Mouse (Mus musculus) embryonic stem cell, embryonic (primary cell): ENCODE results near the gene Ifitm10.
"Not testable (repeated sequence)": the region's sequence is repeated elsewhere in the genome, so short reads cannot be mapped to it uniquely, and the experiment has no call there.

Experiments used
- CTCF ChIA-PET, 4 experiments: fragments of 300-600 bp in 2 of 4; fragments of 350-600 bp in 2 of 4; sonication (Branson Sonifier 250); formaldehyde crosslinking; loops; one replicate each; lab custom pipeline; 2022; ENCODE audit warnings: inconsistent platforms in 2 of 4; lab: Charles Lee
- POLR2A ChIA-PET, 4 experiments: fragments of 300-600 bp in 2 of 4; fragments of 350-600 bp in 2 of 4; sonication (Branson Sonifier 250); formaldehyde crosslinking; loops; one replicate each; lab custom pipeline; 2022; ENCODE audit warnings: antibody characterized with exemption in 4 of 4, inconsistent platforms in 1 of 4; lab: Charles Lee

Ifitm10 gene

GRCm38 (mm10) chr7:142354661-142355233 lies 18.8 kb downstream of the Ifitm10 start:
- ChIA-PET CTCF (interaction anchor here in 3 of 4 experiments (0.6 to 1.3 kb wide), 4 partner anchors 20 to 303 kb away, joined by 4 to 21 read pairs (median 8); no protein-coding TSS in a partner anchor), POLR2A (interaction anchor here in 2 of 4 experiments (0.9 to 3.9 kb wide), 9 partner anchors 15 to 81 kb away, joined by 3 to 28 read pairs (median 3); partner anchors contain the start of gene Ctsd (in 2 of the 2))

- ChIA-PET POLR2A (interaction anchor here in 2 of 4 experiments (0.9 to 3.9 kb wide), 6 partner anchors 14 to 36 kb away, joined by 3 to 28 read pairs (median 4); partner anchors contain the start of gene Ctsd (in 2 of the 2)), CTCF (interaction anchor here in 2 of 4 experiments (1.3 to 1.4 kb wide), 2 partner anchors 19 kb away, joined by 3 to 4 read pairs; no protein-coding TSS in a partner anchor)
These were observed 19.7 kb downstream of the Ifitm10 start for GRCm38 (mm10) chr7:142353854-142354253.

- ChIA-PET CTCF (interaction anchor here in 2 of 4 experiments (0.8 to 1.3 kb wide), 3 partner anchors 17 to 260 kb away, joined by 3 to 4 read pairs (median 3); no protein-coding TSS in a partner anchor), POLR2A (interaction anchor here in 2 of 4 experiments (0.9 to 2.4 kb wide), 6 partner anchors 33 to 213 kb away, joined by 3 to 12 read pairs (median 3); partner anchors contain the start of gene Ctsd (in 1 of the 2))
These were observed 22.0 kb downstream of the Ifitm10 start for GRCm38 (mm10) chr7:142351569-142351968.

DNA sequence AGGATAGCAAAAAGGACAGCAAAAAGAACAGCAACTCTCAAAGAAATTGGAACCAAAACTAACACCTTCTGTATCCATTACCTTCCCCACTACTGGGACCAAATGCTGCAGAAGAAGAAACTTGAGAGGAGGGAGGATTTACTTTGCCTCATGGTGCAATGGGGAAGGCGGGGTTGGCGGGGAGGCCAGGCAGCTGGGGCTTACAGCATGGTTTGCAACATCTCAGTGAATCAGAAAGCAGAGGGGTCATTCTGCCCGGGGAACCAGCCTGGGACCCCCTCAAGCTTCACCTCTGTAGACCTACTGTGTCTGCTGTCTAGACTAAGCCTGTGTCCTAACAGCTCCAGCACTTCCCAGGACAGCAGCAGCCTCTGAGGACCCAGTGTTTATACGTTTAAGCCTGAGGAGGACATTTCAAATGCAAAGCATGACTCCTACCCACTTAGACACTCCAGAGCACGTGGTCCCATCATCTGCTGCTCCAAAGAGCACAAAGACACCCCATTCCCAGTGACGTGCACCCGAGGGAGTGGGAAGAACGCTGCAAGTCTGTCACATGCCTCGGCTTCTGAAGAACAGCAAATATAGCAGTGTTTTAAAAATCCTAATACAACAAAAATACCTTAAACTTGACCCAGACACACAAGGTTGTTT lies 24.1 kb downstream of the Ifitm10 start:
- POLR2A ChIA-PET = interaction anchor here in 3 of 4 experiments (0.7 to 2.4 kb wide), 11 partner anchors 9 to 51 kb away, joined by 3 to 13 read pairs (median 4); partner anchors contain the start of genes Ctsd (in 2 of the 3), Gm49369 (in 1 of the 3) and Ifitm10 (in 1 of the 3)
- CTCF ChIA-PET = interaction anchor here (0.6 to 2.8 kb wide), 7 partner anchors 15 to 262 kb away, joined by 3 to 15 read pairs (median 4); no protein-coding TSS in a partner anchor

GRCm38 (mm10) chr7:142347542-142347941 lies 26.0 kb downstream of the Ifitm10 start:
- ChIA-PET CTCF (interaction anchor here in 3 of 4 experiments (0.7 to 2.8 kb wide), 4 partner anchors 13 to 53 kb away, joined by 5 to 15 read pairs (median 6); no protein-coding TSS in a partner anchor), POLR2A (interaction anchor here in 2 of 4 experiments (1.0 to 2.3 kb wide), 9 partner anchors 11 to 57 kb away, joined by 3 to 13 read pairs (median 4); partner anchors contain the start of gene Ctsd (in 1 of the 2))

- ChIA-PET POLR2A (interaction anchor here in 1 of 4 experiments (0.7 to 1.1 kb wide), 2 partner anchors 44 to 58 kb away, joined by 3 read pairs; no protein-coding TSS in a partner anchor), CTCF (interaction anchor here in 2 of 4 experiments (0.6 to 1.3 kb wide), 2 partner anchors 21 to 86 kb away, joined by 6 to 10 read pairs; no protein-coding TSS in a partner anchor)
These were observed 31.3 kb downstream of the Ifitm10 start for GRCm38 (mm10) chr7:142342247-142342640.

GRCm38 (mm10) chr7:142341564-142342246 lies 31.8 kb downstream of the Ifitm10 start:
- ChIA-PET POLR2A (interaction anchor here in 2 of 4 experiments (0.6 to 1.1 kb wide), 4 partner anchors 43 to 86 kb away, joined by 3 read pairs; no protein-coding TSS in a partner anchor), CTCF (interaction anchor here in 2 of 4 experiments (0.9 to 1.0 kb wide), 2 partner anchors 63 to 99 kb away, joined by 3 to 4 read pairs; no protein-coding TSS in a partner anchor)

GRCm38 (mm10) chr7:142340269-142340970 lies 33.1 kb downstream of the Ifitm10 start:
- ChIA-PET CTCF (interaction anchor here in 3 of 4 experiments (0.6 to 1.0 kb wide), 3 partner anchors 64 to 143 kb away, joined by 3 to 6 read pairs (median 4); no protein-coding TSS in a partner anchor), POLR2A (interaction anchor here in 2 of 4 experiments (0.5 to 1.8 kb wide), 4 partner anchors 9 to 271 kb away, joined by 3 to 4 read pairs (median 3); no protein-coding TSS in a partner anchor)

- CTCF ChIA-PET = interaction anchor here (0.7 to 2.0 kb wide), 43 partner anchors 10 to 380 kb away, joined by 3 to 58 read pairs (median 7); partner anchors contain the start of gene Tnni2 (in 1 of the 4)
- POLR2A ChIA-PET = interaction anchor here in 3 of 4 experiments (0.7 to 2.5 kb wide), 9 partner anchors 11 to 245 kb away, joined by 3 to 9 read pairs (median 3); partner anchors contain the start of gene Ctsd (in 1 of the 3)
These were observed 38.4 kb downstream of the Ifitm10 start for GRCm38 (mm10) chr7:142335151-142335550.

GRCm38 (mm10) chr7:142334246-142334645 lies 39.3 kb downstream of the Ifitm10 start:
- ChIA-PET POLR2A (interaction anchor here (0.6 to 2.5 kb wide), 19 partner anchors 11 to 248 kb away, joined by 3 to 10 read pairs (median 3); no protein-coding TSS in a partner anchor), CTCF (interaction anchor here (0.5 to 2.0 kb wide), 130 partner anchors 9 to 943 kb away, joined by 3 to 58 read pairs (median 4); partner anchors contain the start of genes Ctsd (in 2 of the 4), Syt8 (in 1 of the 4) and Tnni2 (in 1 of the 4))

DNA sequence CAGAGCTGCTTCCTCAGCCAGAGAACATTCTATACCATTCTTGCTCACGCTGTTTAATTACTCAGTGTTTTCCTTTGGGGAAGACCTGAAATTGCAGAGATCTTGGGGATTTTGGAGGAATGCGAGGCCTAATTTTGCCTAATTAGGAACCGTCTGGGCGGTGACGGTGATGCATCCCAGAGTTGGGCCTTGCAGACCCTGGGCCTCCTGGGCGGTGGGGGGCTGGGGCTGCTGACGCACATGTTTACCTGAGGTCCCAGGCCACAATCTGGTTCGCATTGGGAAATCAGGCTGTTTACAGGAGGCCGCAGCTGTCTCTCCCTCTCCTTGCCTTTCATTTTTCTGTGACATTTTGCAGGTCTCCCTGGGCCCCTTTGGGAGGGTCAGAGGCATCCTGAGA lies 40.8 kb downstream of the Ifitm10 start:
- POLR2A ChIA-PET = not testable (repeated sequence)
- CTCF ChIA-PET = interaction anchor here in 1 of 4 experiments (1.3 kb wide), 1 partner anchor 48 kb away, joined by 3 read pairs; no protein-coding TSS in a partner anchor

DNA sequence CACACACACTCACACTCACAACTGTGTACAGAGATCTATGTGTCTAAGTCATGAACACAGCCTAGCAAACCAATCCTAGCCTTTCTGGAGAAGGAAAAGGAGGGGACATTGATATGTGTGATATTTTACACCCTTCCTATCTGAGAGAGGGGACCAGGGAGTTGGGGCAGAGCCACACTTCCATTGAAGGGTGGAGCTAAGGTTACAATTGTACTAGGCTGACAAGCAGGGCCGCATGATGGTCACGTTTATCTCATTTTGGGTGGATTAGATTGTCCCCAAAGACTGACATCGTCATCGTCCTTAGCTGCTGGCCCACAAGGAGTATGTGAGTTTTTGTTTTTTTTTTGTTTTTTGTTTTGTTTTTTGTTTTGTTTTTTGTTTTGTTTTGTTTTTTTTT lies 42.3 kb downstream of the Ifitm10 start:
- POLR2A ChIA-PET = interaction anchor here in 1 of 4 experiments (0.5 to 0.6 kb wide), 2 partner anchors 60 to 337 kb away, joined by 4 read pairs; no protein-coding TSS in a partner anchor
- CTCF ChIA-PET = interaction anchor here in 1 of 4 experiments (1.1 kb wide), 2 partner anchors 109 to 1010 kb away, joined by 3 read pairs; no protein-coding TSS in a partner anchor

DNA sequence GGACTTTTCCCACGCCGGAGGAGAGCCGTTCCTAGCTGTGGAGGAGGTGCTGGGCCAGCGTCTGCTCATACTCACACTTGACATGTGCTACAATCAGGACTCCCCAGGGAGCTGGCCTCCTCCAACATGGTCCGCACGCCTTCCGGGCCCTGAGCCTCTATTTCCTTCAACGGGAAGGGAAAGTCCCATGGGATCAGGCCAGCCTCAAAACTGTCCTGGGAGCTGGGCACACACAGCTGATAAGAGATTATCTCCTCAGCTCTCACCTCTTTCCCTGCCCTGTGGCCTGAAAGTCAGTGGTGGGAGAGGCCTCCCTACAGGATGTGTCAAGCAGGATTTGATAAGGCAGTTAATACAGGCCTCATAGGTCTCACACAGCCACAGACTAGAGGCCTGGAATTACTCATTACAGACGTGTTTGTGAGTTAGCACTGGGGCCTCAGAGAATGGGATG lies 43.3 kb downstream of the Ifitm10 start:
- ChIA-PET CTCF (interaction anchor here in 2 of 4 experiments (1.1 to 1.3 kb wide), 3 partner anchors 14 to 1009 kb away, joined by 3 read pairs; no protein-coding TSS in a partner anchor), POLR2A (interaction anchor here in 1 of 4 experiments (0.5 to 0.9 kb wide), 2 partner anchors 9 to 14 kb away, joined by 3 read pairs; no protein-coding TSS in a partner anchor)

DNA sequence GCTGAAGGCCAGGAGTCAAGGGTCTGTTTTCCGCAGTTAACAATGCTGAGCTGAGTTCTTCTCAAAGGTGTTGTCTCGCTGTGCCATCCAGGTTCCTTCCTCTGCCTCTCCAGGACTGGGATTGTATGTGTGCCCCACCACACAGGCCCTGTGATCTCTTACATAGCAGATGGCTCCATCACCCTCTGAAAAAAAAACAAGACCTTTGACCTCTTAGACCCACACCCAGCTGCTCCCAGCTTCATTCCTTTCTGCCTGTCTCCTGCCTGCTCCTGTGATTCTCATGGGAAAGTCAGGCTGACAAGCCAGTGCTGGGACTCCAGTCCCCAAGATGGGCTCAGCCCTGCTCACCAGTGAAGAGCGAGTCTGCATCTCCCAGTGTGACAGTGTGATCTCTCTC lies 45.0 kb downstream of the Ifitm10 start:
- ChIA-PET CTCF (interaction anchor here in 1 of 4 experiments (0.5 kb wide), 1 partner anchor 345 kb away, joined by 3 read pairs; no protein-coding TSS in a partner anchor), POLR2A (no interaction called here)

DNA sequence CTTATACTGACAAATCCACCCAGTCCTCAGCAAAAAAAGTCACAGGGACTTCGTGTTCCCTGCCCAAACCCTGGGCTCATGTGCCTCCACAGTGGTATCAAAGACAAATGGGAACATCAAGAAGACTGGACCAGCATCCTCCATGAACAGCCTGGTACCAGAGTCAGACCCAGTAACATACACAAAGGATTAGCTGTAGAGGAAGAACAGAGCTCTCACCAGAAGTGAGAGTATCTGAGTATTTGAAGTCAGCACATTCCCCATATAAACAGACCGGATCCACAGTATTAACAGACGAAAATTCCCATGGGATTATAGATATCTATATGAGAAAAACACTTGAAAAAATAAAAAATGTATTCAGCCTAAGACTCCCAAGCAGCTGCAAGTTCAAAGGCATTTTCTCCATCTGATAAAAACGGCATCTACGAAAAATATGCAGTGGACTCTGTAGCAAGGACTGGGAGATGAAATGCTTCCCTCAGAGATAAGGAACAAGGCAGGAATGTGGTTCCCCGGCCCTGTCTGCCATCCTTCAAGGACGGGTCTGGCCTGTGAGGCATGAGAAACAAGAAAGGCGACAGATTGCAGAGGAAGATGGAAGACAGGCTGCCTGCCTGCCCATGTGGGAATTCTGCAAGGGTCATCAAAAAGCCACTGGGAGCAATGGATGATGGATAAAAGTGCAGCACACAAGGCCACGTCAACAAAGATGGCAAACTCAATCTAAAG lies 46.7 kb downstream of the Ifitm10 start:
- CTCF ChIA-PET = interaction anchor here in 1 of 4 experiments (0.6 kb wide), 1 partner anchor 391 kb away, joined by 3 read pairs; no protein-coding TSS in a partner anchor
- POLR2A ChIA-PET = no interaction called here
